Mouse (Mus musculus) heart, embryonic 13.5 days (tissue): Measurements from ENCODE around the gene Slc6a12. TPM values are rescaled to one million over a fixed set of nuclear protein-coding genes. Genes with fewer than 3 reads are reported as not detected.
"Not testable (repeated sequence)": the region's sequence is repeated elsewhere in the genome, so short reads cannot be mapped to it uniquely, and the experiment has no call there.

ENCODE experiments used
- ATAC-seq: fragments of 200-750 bp; cut with Nextera tagmentation; 2 replicates; pipeline ENCODE4 v1.8.0; 2017; ENCODE audit warnings: moderate TSS enrichment; ENCODE audit not compliant: insufficient number of reproducible peaks, low FRiP score, low TSS enrichment; ENCODE audit errors: extremely low read depth
- H3K27ac ChIP-seq: fragments of 300-500 bp; sonication (generic); replicated peaks from 2 replicates; pipeline ENCODE4 v1.5.1; 2015; ENCODE audit warnings: moderate library complexity, mild to moderate bottlenecking, inconsistent platforms
- H3K27me3 ChIP-seq: fragments of 300-500 bp; sonication (generic); replicated peaks from 2 replicates; pipeline ENCODE4 v1.6.1; 2015; ENCODE audit warnings: mild to moderate bottlenecking, inconsistent platforms
- H3K36me3 ChIP-seq: fragments of 300-500 bp; sonication (generic); 2 replicates; pipeline ENCODE4 v1.6.1; 2015; ENCODE audit warnings: mild to moderate bottlenecking, inconsistent platforms
- H3K4me1 ChIP-seq: fragments of 300-500 bp; sonication (generic); 2 replicates; pipeline ENCODE4 v1.6.1; 2015; ENCODE audit warnings: inconsistent platforms
- H3K4me2 ChIP-seq: fragments of 300-500 bp; sonication (generic); 2 replicates; pipeline ENCODE4 v1.6.1; 2015; ENCODE audit warnings: inconsistent platforms, mild to moderate bottlenecking, moderate library complexity
- H3K4me3 ChIP-seq: fragments of 300-500 bp; sonication (generic); 2 replicates; pipeline ENCODE4 v1.5.1; 2015; ENCODE audit warnings: moderate library complexity, mild to moderate bottlenecking, inconsistent platforms
- H3K9ac ChIP-seq: fragments of 300-500 bp; sonication (generic); 2 replicates; pipeline ENCODE4 v1.6.1; 2015; ENCODE audit warnings: inconsistent platforms, mild to moderate bottlenecking, moderate library complexity
- H3K9me3 ChIP-seq: fragments of 300-500 bp; sonication (generic); 2 replicates; pipeline ENCODE4 v1.6.1; 2016; ENCODE audit warnings: inconsistent platforms
- whole genome bisulfite sequencing: fragments of 180-500 bp; shearing (Covaris S2); methylation state at CpG from one replicate; pipeline ENCODE4 v1.1.7; 2015; ENCODE audit warnings: mixed read lengths; 5-methylcytosine and 5-hydroxymethylcytosine counted together
- polyA plus RNA-seq: library from polyadenylated mRNA; unstranded; fragments of >200 nt; fragmentation: Nextera tagmentation; extraction: Ambion mirVana; gene quantifications from 2 replicates; pipeline ENCODE4 v1.2.1, GENCODE M21; 2015

The Slc6a12 gene
- polyA plus RNA-seq, 1 experiment from 2014 or later: not detected

- Histone ChIP-seq H3K4me1 (no peaks in the 10 kb centered on the region), H3K27me3 (peaks cover 47% of the 10 kb centered on the region), H3K9me3 (no peaks in the 10 kb centered on the region), H3K4me2 (no peak overlapping the region), H3K4me3 (no peak overlapping the region), H3K9ac (no peak overlapping the region), H3K36me3 (no peaks in the 10 kb centered on the region), H3K27ac (no peak overlapping the region)
- ATAC-seq: no peak
- WGBS: 57% methylated on average over 5 of the region's 5 CpGs
These were observed 1.5 kb downstream of the Slc6a12 start for GRCm38 (mm10) chr6:121344329-121344728.

GRCm38 (mm10) chr6:121346428-121346827, 3.6 kb downstream of the Slc6a12 start:
- H3K4me1 ChIP-seq: no peaks in the 10 kb centered on the region
- no peak overlapping the region for H3K4me2 ChIP-seq
- no peaks in the 10 kb centered on the region for H3K36me3 ChIP-seq
- no peaks in the 10 kb centered on the region for H3K9me3 ChIP-seq
- no peak overlapping the region for H3K9ac ChIP-seq
- no peak overlapping the region for H3K27ac ChIP-seq
- no peak for ATAC-seq
- H3K27me3 ChIP-seq: peaks cover 29% of the 10 kb centered on the region
- 64% methylated on average over 8 of the region's 8 CpGs for WGBS
- no peak overlapping the region for H3K4me3 ChIP-seq

DNA sequence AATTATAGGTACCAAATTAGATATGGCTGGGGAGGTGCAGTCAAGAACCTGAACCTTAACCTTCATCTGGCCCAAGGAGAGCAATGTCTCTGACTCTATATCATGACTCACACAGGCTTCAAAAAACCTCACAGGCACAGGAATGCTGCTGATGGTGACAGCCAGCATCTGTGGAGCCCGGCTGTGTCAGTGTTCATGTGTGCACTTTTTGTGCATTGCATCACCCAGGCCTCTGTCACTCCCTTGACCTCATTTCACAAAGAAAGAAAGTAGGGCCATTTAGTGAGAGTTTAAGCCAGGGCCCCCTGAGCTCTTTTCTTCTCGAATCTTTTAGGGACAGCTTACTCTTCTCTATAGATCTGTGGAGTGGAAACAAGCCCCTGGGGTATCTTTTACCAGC, 9.4 kb downstream of the Slc6a12 start:
- H3K4me2 ChIP-seq: no peak overlapping the region
- H3K9me3 ChIP-seq: no peaks in the 10 kb centered on the region
- no peak overlapping the region for H3K9ac ChIP-seq
- no peaks in the 10 kb centered on the region for H3K36me3 ChIP-seq
- 41% methylated on average over 2 of the region's 2 CpGs for WGBS
- ATAC-seq: no peak
- H3K4me3 ChIP-seq: no peak overlapping the region
- H3K27ac ChIP-seq: no peak overlapping the region
- peaks cover 21% of the 10 kb centered on the region for H3K27me3 ChIP-seq
- H3K4me1 ChIP-seq: no peaks in the 10 kb centered on the region

DNA sequence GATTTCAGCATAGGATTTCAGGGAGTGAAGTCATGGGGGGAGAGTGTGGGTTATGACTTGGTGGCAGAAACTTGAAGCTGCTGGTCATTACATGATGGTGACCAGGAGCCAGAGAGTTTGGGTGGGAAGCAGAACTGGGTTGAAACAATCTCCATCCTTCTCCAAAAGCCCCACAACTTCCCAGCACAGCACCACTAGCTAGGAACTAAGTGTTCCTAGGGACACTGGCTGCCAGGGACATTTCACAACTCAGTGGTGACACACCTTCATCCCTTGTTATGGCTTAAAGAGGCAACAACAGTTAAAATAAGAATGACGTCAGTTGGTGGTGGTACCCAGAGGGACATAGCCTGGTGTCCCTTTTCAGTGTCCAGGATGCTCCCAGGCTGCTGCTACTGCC, 13.2 kb downstream of the Slc6a12 start:
- no peak for ATAC-seq
- Histone ChIP-seq H3K4me1 (no peaks in the 10 kb centered on the region), H3K27ac (no peak overlapping the region), H3K4me3 (no peak overlapping the region), H3K36me3 (no peaks in the 10 kb centered on the region), H3K4me2 (no peak overlapping the region), H3K27me3 (peaks cover 43% of the 10 kb centered on the region), H3K9ac (no peak overlapping the region), H3K9me3 (no peaks in the 10 kb centered on the region)
- WGBS: 53% methylated on average over 1 of the region's 1 CpGs

GRCm38 (mm10) chr6:121357232-121357631, 14.4 kb downstream of the Slc6a12 start:
- ATAC-seq: no peak
- H3K36me3 ChIP-seq: no peaks in the 10 kb centered on the region
- H3K9ac ChIP-seq: no peak overlapping the region
- WGBS: 82% methylated on average over 6 of the region's 6 CpGs
- H3K9me3 ChIP-seq: no peaks in the 10 kb centered on the region
- no peak overlapping the region for H3K4me2 ChIP-seq
- H3K27ac ChIP-seq: no peak overlapping the region
- H3K4me1 ChIP-seq: no peaks in the 10 kb centered on the region
- H3K4me3 ChIP-seq: no peak overlapping the region
- peaks cover 41% of the 10 kb centered on the region for H3K27me3 ChIP-seq

DNA sequence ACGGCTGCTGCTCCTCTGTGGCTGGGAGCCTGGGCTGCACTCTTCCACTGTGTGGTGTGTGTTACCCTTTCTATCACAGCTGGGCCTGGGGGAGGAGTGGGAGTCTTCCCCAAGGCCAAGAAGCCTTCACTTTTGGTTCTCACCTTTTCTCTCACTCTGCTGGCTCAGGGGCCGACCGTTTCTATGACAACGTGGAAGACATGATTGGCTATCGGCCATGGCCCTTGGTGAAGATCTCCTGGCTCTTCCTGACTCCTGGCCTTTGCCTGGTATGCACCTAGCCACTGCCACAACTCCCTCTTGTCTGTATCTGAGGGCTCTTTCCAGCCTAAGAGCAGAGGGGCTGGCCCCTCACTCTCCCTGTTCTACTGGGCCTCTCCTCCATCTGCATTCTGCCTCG, 20.2 kb downstream of the Slc6a12 start:
- Histone ChIP-seq H3K27me3 (peaks cover 37% of the 10 kb centered on the region), H3K4me2 (no peak overlapping the region), H3K4me3 (no peak overlapping the region), H3K27ac (no peak overlapping the region), H3K9me3 (no peaks in the 10 kb centered on the region), H3K4me1 (no peaks in the 10 kb centered on the region), H3K9ac (no peak overlapping the region), H3K36me3 (no peaks in the 10 kb centered on the region)
- 57% methylated on average over 6 of the region's 6 CpGs for WGBS
- no peak for ATAC-seq

- ATAC-seq: no peak
- no peak overlapping the region for H3K27ac ChIP-seq
- H3K9ac ChIP-seq: no peak overlapping the region
- no peaks in the 10 kb centered on the region for H3K4me1 ChIP-seq
- H3K4me3 ChIP-seq: no peak overlapping the region
- H3K9me3 ChIP-seq: no peaks in the 10 kb centered on the region
- 68% methylated on average over 4 of the region's 4 CpGs for WGBS
- H3K4me2 ChIP-seq: no peak overlapping the region
- H3K36me3 ChIP-seq: no peaks in the 10 kb centered on the region
- H3K27me3 ChIP-seq: peaks cover 29% of the 10 kb centered on the region
These were observed 21.1 kb downstream of the Slc6a12 start for GRCm38 (mm10) chr6:121363956-121364355.

DNA sequence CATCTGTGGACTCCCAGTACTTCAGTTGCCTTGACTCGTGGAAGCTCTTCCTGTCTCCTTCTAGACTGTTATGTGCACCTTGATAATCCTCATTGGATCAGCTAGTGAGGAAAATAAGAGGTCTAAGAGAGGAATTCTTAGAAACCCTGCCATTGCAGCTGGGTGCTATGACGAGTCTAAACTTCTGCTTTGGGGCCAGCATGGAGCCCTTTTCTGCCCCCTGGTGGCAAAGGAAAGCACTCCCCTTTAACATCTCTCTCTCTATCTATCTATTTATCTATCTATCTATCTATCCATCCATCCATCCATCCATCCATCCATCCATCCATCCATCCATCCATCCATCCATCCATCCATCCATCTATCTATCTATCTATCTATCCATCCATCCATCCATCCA, 23.7 kb downstream of the Slc6a12 start:
- peaks cover 17% of the 10 kb centered on the region; the same call in 1 of the 2 replicates for H3K27me3 ChIP-seq
- not testable (repeated sequence) for H3K4me1 ChIP-seq, ATAC-seq, H3K9ac ChIP-seq, H3K27ac ChIP-seq, H3K9me3 ChIP-seq, H3K4me3 ChIP-seq, H3K4me2 ChIP-seq, H3K36me3 ChIP-seq
- 11% methylated on average over 2 of the region's 2 CpGs for WGBS

- ATAC-seq: no peak
- WGBS: 56% methylated on average over 3 of the region's 3 CpGs
These were observed 24.2 kb downstream of the Slc6a12 start for GRCm38 (mm10) chr6:121367099-121367498.

GRCm38 (mm10) chr6:121371197-121371980, 28.5 kb downstream of the Slc6a12 start:
- Histone ChIP-seq H3K27ac (no peak overlapping the region), H3K9me3 (no peaks in the 10 kb centered on the region), H3K4me2 (no peak overlapping the region), H3K27me3 (peaks cover 9% of the 10 kb centered on the region; the same call in 1 of the 2 replicates), H3K9ac (no peak overlapping the region), H3K36me3 (no peaks in the 10 kb centered on the region), H3K4me3 (no peak overlapping the region), H3K4me1 (no peaks in the 10 kb centered on the region)
- ATAC-seq: no peak
- WGBS: 72% methylated on average over 10 of the region's 10 CpGs

More at GRCm38 (mm10) chr6:121367099-121367498, 24.2 kb downstream of the Slc6a12 start:
- Histone ChIP-seq H3K9ac (no peak overlapping the region), H3K27ac (no peak overlapping the region), H3K4me3 (no peak overlapping the region), H3K4me2 (no peak overlapping the region), H3K4me1 (no peaks in the 10 kb centered on the region), H3K36me3 (no peaks in the 10 kb centered on the region), H3K27me3 (peaks cover 15% of the 10 kb centered on the region; the same call in 1 of the 2 replicates), H3K9me3 (no peaks in the 10 kb centered on the region)

- Histone ChIP-seq H3K4me3 (no peak overlapping the region), H3K36me3 (no peaks in the 10 kb centered on the region), H3K9ac (no peak overlapping the region), H3K27me3 (peaks cover 52% of the 10 kb centered on the region), H3K9me3 (no peaks in the 10 kb centered on the region), H3K4me1 (no peaks in the 10 kb centered on the region), H3K27ac (no peak overlapping the region), H3K4me2 (no peak overlapping the region)
- 52% methylated on average over 12 of the region's 12 CpGs for WGBS
- no peak for ATAC-seq
These were observed 33.3 kb downstream of the Slc6a12 start for GRCm38 (mm10) chr6:121376159-121376558.

- WGBS: 43% methylated on average over 4 of the region's 4 CpGs
- Histone ChIP-seq H3K27me3 (peaks cover 64% of the 10 kb centered on the region), H3K27ac (no peak overlapping the region), H3K4me3 (no peak overlapping the region), H3K36me3 (no peaks in the 10 kb centered on the region), H3K9ac (no peak overlapping the region), H3K4me2 (no peak overlapping the region), H3K4me1 (no peaks in the 10 kb centered on the region), H3K9me3 (no peaks in the 10 kb centered on the region)
- ATAC-seq: no peak
These were observed 35.4 kb downstream of the Slc6a12 start for GRCm38 (mm10) chr6:121378256-121378655.
